Mouse (Mus musculus): ENCODE data around the gene Cat. TPM values are rescaled to one million over a fixed set of nuclear protein-coding genes. Genes with fewer than 3 reads are reported as not detected.
A peak's percentile ranks its signal among the peaks of the same experiment; 100 is the strongest.

The Cat gene
- polyA plus RNA-seq, 1 experiment = 607 TPM

- no peaks in the 10 kb centered on the region for H3K27me3 ChIP-seq (replicated peaks; ENCODE audit: control insufficient read depth, insufficient read depth, low read length)
- H3K4me3 ChIP-seq (ENCODE audit: insufficient read depth, low read depth, low read length) = no peak overlapping the region
- H3K27ac ChIP-seq (ENCODE audit: insufficient read depth, low read depth, low read length) = no peak overlapping the region
- H3K4me1 ChIP-seq (ENCODE audit: control insufficient read depth, insufficient read depth, low read length) = no peaks in the 10 kb centered on the region
- no peak for TF ChIP-seq POLR2A (IDR thresholded peaks at IDR 0.05; ENCODE audit: low read depth, low read length)
- TF ChIP-seq CTCF (conservative IDR thresholded peaks at IDR 0.05; ENCODE audit: insufficient read depth, insufficient read length, low read depth, low read length) = no peak
- no peaks in the 10 kb centered on the region for H3K36me3 ChIP-seq (ENCODE audit: control insufficient read depth, insufficient read depth, low read length)
- no peak for DNase-seq
- WGBS = 58% methylated on average over 3 of the region's 3 CpGs
Observed at GRCm38 (mm10) chr2:103428356-103428755, 56.6 kb downstream of the Cat start.

GRCm38 (mm10) chr2:103425456-103426063 is 59.4 kb downstream of the Cat start:
- H3K36me3 ChIP-seq (ENCODE audit: control insufficient read depth, insufficient read depth, low read length) = no peaks in the 10 kb centered on the region
- no peak overlapping the region for H3K4me3 ChIP-seq (ENCODE audit: insufficient read depth, low read depth, low read length)
- H3K4me1 ChIP-seq (ENCODE audit: control insufficient read depth, insufficient read depth, low read length) = no peaks in the 10 kb centered on the region
- TF ChIP-seq CTCF (conservative IDR thresholded peaks at IDR 0.05; ENCODE audit: insufficient read depth, insufficient read length, low read depth, low read length) (no peak), POLR2A (IDR thresholded peaks at IDR 0.05; ENCODE audit: low read depth, low read length) (no peak)
- no peak overlapping the region for H3K27ac ChIP-seq (ENCODE audit: insufficient read depth, low read depth, low read length)
- no peak for DNase-seq
- 75% methylated on average over 11 of the region's 11 CpGs for WGBS
- no peaks in the 10 kb centered on the region for H3K27me3 ChIP-seq (replicated peaks; ENCODE audit: control insufficient read depth, insufficient read depth, low read length)

GRCm38 (mm10) chr2:103424349-103425026 is 60.5 kb downstream of the Cat start:
- TF ChIP-seq POLR2A (IDR thresholded peaks at IDR 0.05; ENCODE audit: low read depth, low read length) = no peak
- TF ChIP-seq CTCF (conservative IDR thresholded peaks at IDR 0.05; ENCODE audit: insufficient read depth, insufficient read length, low read depth, low read length) = peak; percentile 83
- Histone ChIP-seq H3K4me3 (ENCODE audit: insufficient read depth, low read depth, low read length) (no peak overlapping the region), H3K4me1 (ENCODE audit: control insufficient read depth, insufficient read depth, low read length) (no peaks in the 10 kb centered on the region), H3K27me3 (replicated peaks; ENCODE audit: control insufficient read depth, insufficient read depth, low read length) (no peaks in the 10 kb centered on the region), H3K27ac (ENCODE audit: insufficient read depth, low read depth, low read length) (no peak overlapping the region), H3K36me3 (ENCODE audit: control insufficient read depth, insufficient read depth, low read length) (no peaks in the 10 kb centered on the region)
- peak; percentile 63 for DNase-seq
- 29% methylated on average over 12 of the region's 12 CpGs for WGBS

GRCm38 (mm10) chr2:103423884-103424283 is 61.1 kb downstream of the Cat start:
- DNase-seq = no peak
- no peak overlapping the region for H3K4me3 ChIP-seq (ENCODE audit: insufficient read depth, low read depth, low read length)
- TF ChIP-seq CTCF (conservative IDR thresholded peaks at IDR 0.05; ENCODE audit: insufficient read depth, insufficient read length, low read depth, low read length) (no peak), POLR2A (IDR thresholded peaks at IDR 0.05; ENCODE audit: low read depth, low read length) (no peak)
- 70% methylated on average over 12 of the region's 12 CpGs for WGBS
- no peaks in the 10 kb centered on the region for H3K36me3 ChIP-seq (ENCODE audit: control insufficient read depth, insufficient read depth, low read length)
- H3K27me3 ChIP-seq (replicated peaks; ENCODE audit: control insufficient read depth, insufficient read depth, low read length) = no peaks in the 10 kb centered on the region
- no peaks in the 10 kb centered on the region for H3K4me1 ChIP-seq (ENCODE audit: control insufficient read depth, insufficient read depth, low read length)
- H3K27ac ChIP-seq (ENCODE audit: insufficient read depth, low read depth, low read length) = no peak overlapping the region

GRCm38 (mm10) chr2:103420650-103421507 is 64.1 kb downstream of the Cat start:
- no peaks in the 10 kb centered on the region for H3K4me1 ChIP-seq (ENCODE audit: control insufficient read depth, insufficient read depth, low read length)
- no peaks in the 10 kb centered on the region for H3K27me3 ChIP-seq (replicated peaks; ENCODE audit: control insufficient read depth, insufficient read depth, low read length)
- WGBS = 56% methylated on average over 15 of the region's 15 CpGs
- TF ChIP-seq POLR2A (IDR thresholded peaks at IDR 0.05; ENCODE audit: low read depth, low read length) (no peak), CTCF (conservative IDR thresholded peaks at IDR 0.05; ENCODE audit: insufficient read depth, insufficient read length, low read depth, low read length) (no peak)
- H3K36me3 ChIP-seq (ENCODE audit: control insufficient read depth, insufficient read depth, low read length) = no peaks in the 10 kb centered on the region
- no peak overlapping the region for H3K4me3 ChIP-seq (ENCODE audit: insufficient read depth, low read depth, low read length)
- no peak overlapping the region for H3K27ac ChIP-seq (ENCODE audit: insufficient read depth, low read depth, low read length)
- no peak for DNase-seq

- 94% methylated on average over 3 of the region's 3 CpGs for WGBS
- no peak overlapping the region for H3K4me3 ChIP-seq (ENCODE audit: insufficient read depth, low read depth, low read length)
- no peak for TF ChIP-seq CTCF (conservative IDR thresholded peaks at IDR 0.05; ENCODE audit: insufficient read depth, insufficient read length, low read depth, low read length)
- no peak for TF ChIP-seq POLR2A (IDR thresholded peaks at IDR 0.05; ENCODE audit: low read depth, low read length)
- no peaks in the 10 kb centered on the region for H3K4me1 ChIP-seq (ENCODE audit: control insufficient read depth, insufficient read depth, low read length)
- H3K36me3 ChIP-seq (ENCODE audit: control insufficient read depth, insufficient read depth, low read length) = no peaks in the 10 kb centered on the region
- no peak for DNase-seq
- no peaks in the 10 kb centered on the region for H3K27me3 ChIP-seq (replicated peaks; ENCODE audit: control insufficient read depth, insufficient read depth, low read length)
- H3K27ac ChIP-seq (ENCODE audit: insufficient read depth, low read depth, low read length) = no peak overlapping the region
Observed at GRCm38 (mm10) chr2:103415774-103416173, 69.2 kb downstream of the Cat start.

GRCm38 (mm10) chr2:103413381-103413780 is 71.6 kb downstream of the Cat start:
- no peaks in the 10 kb centered on the region for H3K4me1 ChIP-seq (ENCODE audit: control insufficient read depth, insufficient read depth, low read length)
- no peaks in the 10 kb centered on the region for H3K27me3 ChIP-seq (replicated peaks; ENCODE audit: control insufficient read depth, insufficient read depth, low read length)
- no peaks in the 10 kb centered on the region for H3K36me3 ChIP-seq (ENCODE audit: control insufficient read depth, insufficient read depth, low read length)
- WGBS = 67% methylated on average over 5 of the region's 5 CpGs
- H3K27ac ChIP-seq (ENCODE audit: insufficient read depth, low read depth, low read length) = no peak overlapping the region
- TF ChIP-seq POLR2A (IDR thresholded peaks at IDR 0.05; ENCODE audit: low read depth, low read length) (no peak), CTCF (conservative IDR thresholded peaks at IDR 0.05; ENCODE audit: insufficient read depth, insufficient read length, low read depth, low read length) (no peak)
- no peak overlapping the region for H3K4me3 ChIP-seq (ENCODE audit: insufficient read depth, low read depth, low read length)
- no peak for DNase-seq
